Mouse (Mus musculus) heart, adult 10 weeks (tissue): Measurements from ENCODE around the gene Lmx1a. TPM values are rescaled to one million over a fixed set of nuclear protein-coding genes. Genes with fewer than 3 reads are reported as not detected.

Source experiments
- polyA plus RNA-seq: library from polyadenylated mRNA; stranded (reverse); fragments of 350-450 nt; fragmentation: Illumina TruSeq; extraction: RNeasy Lipid Tissue Mini Kit (QIAGEN cat#74804); gene quantifications from one replicate; pipeline ENCODE4 v1.2.3, GENCODE M21; 2014; ENCODE audit warnings: low read depth, low replicate concordance

Lmx1a gene
- polyA plus RNA-seq: not detected

GRCm38 (mm10) chr1:167689232-167689261 lies at the start of gene Lmx1a:
Gene Lmx1a, plus strand, starts transcription at chr1:167689237.

Other genes with a start within 250 kb of the Lmx1a start
- gene Lrrc52, start 222.5 kb upstream of the Lmx1a start, polyA plus RNA-seq: 2.2 TPM
- 75.4 TPM for gene Rxrg, start 90.9 kb upstream of the Lmx1a start, polyA plus RNA-seq